Mouse (Mus musculus) neural tube, embryonic 14.5 days (tissue): ENCODE data around the gene Atn1. TPM values are rescaled to one million over a fixed set of nuclear protein-coding genes. Genes with fewer than 3 reads are reported as not detected.
A peak's percentile ranks its signal among the peaks of the same experiment; 100 is the strongest.

Source experiments
- ATAC-seq: fragments of 200-750 bp; cut with Nextera tagmentation; 2 replicates; pipeline ENCODE4 v1.8.0; 2017; ENCODE audit warnings: low read depth, mild to moderate bottlenecking, moderate TSS enrichment, moderate library complexity
- H3K27ac ChIP-seq: fragments of 300-500 bp; sonication (generic); 2 replicates; pipeline ENCODE4 v1.5.1; 2014; ENCODE audit warnings: low read depth, mild to moderate bottlenecking, control low read depth, low read length, moderate library complexity, mixed read lengths
- H3K27me3 ChIP-seq: fragments of 300-500 bp; sonication (generic); 2 replicates; pipeline ENCODE4 v1.6.1; 2014; ENCODE audit warnings: low read length; ENCODE audit not compliant: control insufficient read depth, insufficient read depth
- H3K36me3 ChIP-seq: fragments of 300-500 bp; sonication (generic); 2 replicates; pipeline ENCODE4 v1.6.1; 2014; ENCODE audit warnings: low read length, mixed read lengths; ENCODE audit not compliant: control insufficient read depth, insufficient read depth
- H3K4me1 ChIP-seq: fragments of 300-500 bp; sonication (generic); 2 replicates; pipeline ENCODE4 v1.6.1; 2014; ENCODE audit warnings: low read length; ENCODE audit not compliant: control insufficient read depth, insufficient read depth
- H3K4me2 ChIP-seq: fragments of 300-500 bp; sonication (generic); 2 replicates; pipeline ENCODE4 v1.6.1; 2014; ENCODE audit warnings: mild to moderate bottlenecking, low read depth, low read length, control low read depth
- H3K4me3 ChIP-seq: fragments of 300-500 bp; sonication (generic); 2 replicates; pipeline ENCODE4 v1.5.1; 2014; ENCODE audit warnings: low read depth, low read length, control low read depth, mixed read lengths
- H3K9ac ChIP-seq: fragments of 300-500 bp; sonication (generic); replicated peaks from 2 replicates; pipeline ENCODE4 v1.6.1; 2014; ENCODE audit warnings: low read depth, mild to moderate bottlenecking, control low read depth, low read length, mixed read lengths
- H3K9me3 ChIP-seq: fragments of 300-500 bp; sonication (generic); 2 replicates; pipeline ENCODE4 v1.6.1; 2016; ENCODE audit warnings: low read length; ENCODE audit not compliant: control insufficient read depth
- WGBS: fragments of 180-500 bp; shearing (Covaris S2); extraction: QIAGEN DNeasy Blood & Tissue Kit; methylation state at CpG from one replicate; pipeline ENCODE4 v1.1.7; 2014; 5-methylcytosine and 5-hydroxymethylcytosine counted together
- polyA plus RNA-seq: library from polyadenylated mRNA; unstranded; fragments of >200 nt; fragmentation: Nextera tagmentation; extraction: Ambion mirVana; gene quantifications from 2 replicates; pipeline ENCODE4 v1.2.1, GENCODE M21; 2014

The Atn1 gene
- polyA plus RNA-seq, 1 experiment from 2014 or later = 27.5 TPM

DNA sequence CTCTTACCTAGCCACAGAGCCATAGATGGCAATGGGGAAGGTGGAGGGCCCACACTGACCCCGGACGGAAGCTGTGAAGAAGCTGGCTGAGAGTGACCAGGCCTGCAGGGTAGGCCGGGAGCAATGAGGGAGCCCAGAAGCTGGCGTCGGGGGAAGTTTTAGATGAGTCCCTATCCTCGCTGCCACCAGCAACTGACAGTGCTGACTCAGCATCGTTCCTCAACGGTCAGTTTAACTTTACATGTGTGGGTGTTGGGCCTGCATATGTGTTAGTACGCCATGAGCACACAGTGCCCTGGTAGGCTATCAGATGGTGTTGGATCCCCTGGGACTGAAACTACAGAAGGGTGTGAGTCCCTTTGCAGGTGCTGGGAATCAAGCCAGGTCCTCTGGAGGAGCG, 31.9 kb downstream of the Atn1 start:
- H3K9ac ChIP-seq = no peak overlapping the region
- no peaks in the 10 kb centered on the region for H3K27me3 ChIP-seq
- H3K4me3 ChIP-seq = no peak overlapping the region
- H3K27ac ChIP-seq = no peak overlapping the region
- H3K4me2 ChIP-seq = no peak overlapping the region
- no peaks in the 10 kb centered on the region for H3K9me3 ChIP-seq
- no peaks in the 10 kb centered on the region for H3K36me3 ChIP-seq
- no peaks in the 10 kb centered on the region for H3K4me1 ChIP-seq
- ATAC-seq = no peak
- 93% methylated on average over 10 of the region's 10 CpGs for WGBS

GRCm38 (mm10) chr6:124723541-124723940, 32.8 kb downstream of the Atn1 start:
- 79% methylated on average over 8 of the region's 8 CpGs for WGBS
- no peaks in the 10 kb centered on the region for H3K36me3 ChIP-seq
- H3K27me3 ChIP-seq = no peaks in the 10 kb centered on the region
- no peak overlapping the region for H3K9ac ChIP-seq
- no peaks in the 10 kb centered on the region for H3K9me3 ChIP-seq
- no peak overlapping the region for H3K27ac ChIP-seq
- no peaks in the 10 kb centered on the region for H3K4me1 ChIP-seq
- H3K4me3 ChIP-seq = no peak overlapping the region
- no peak overlapping the region for H3K4me2 ChIP-seq
- no peak for ATAC-seq

GRCm38 (mm10) chr6:124722876-124723473, 33.3 kb downstream of the Atn1 start:
- Histone ChIP-seq H3K4me1 (no peaks in the 10 kb centered on the region), H3K36me3 (no peaks in the 10 kb centered on the region), H3K4me3 (no peak overlapping the region), H3K27ac (no peak overlapping the region), H3K27me3 (no peaks in the 10 kb centered on the region), H3K9me3 (no peaks in the 10 kb centered on the region), H3K4me2 (no peak overlapping the region), H3K9ac (no peak overlapping the region)
- no peak for ATAC-seq
- WGBS = 82% methylated on average over 6 of the region's 6 CpGs

DNA sequence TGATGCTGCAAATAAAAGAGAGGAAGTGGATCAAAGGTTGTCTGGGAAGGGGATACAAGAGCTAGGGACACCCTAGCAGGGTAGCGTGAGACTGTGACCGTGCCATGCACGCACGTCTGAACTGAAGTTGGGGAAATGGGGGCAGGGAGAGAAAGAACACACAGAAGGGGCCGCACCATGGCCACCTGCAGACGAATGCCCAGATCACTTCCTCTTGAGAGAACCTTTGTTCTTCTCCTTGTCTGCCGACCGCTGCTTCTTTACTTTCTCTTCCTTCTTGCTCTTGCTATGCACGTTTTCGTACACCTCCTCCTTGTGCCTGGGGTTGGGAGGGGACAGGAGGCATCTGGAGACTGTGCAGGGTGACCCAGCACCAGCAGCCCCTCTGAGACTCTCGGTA, 35.4 kb downstream of the Atn1 start:
- 63% methylated on average over 11 of the region's 11 CpGs for WGBS
- Histone ChIP-seq H3K9me3 (no peaks in the 10 kb centered on the region), H3K27me3 (no peaks in the 10 kb centered on the region), H3K36me3 (peaks cover 11% of the 10 kb centered on the region), H3K9ac (no peak overlapping the region), H3K4me1 (no peaks in the 10 kb centered on the region), H3K4me2 (no peak overlapping the region), H3K27ac (no peak overlapping the region), H3K4me3 (no peak overlapping the region)
- no peak for ATAC-seq

- H3K4me1 ChIP-seq = no peaks in the 10 kb centered on the region
- H3K9me3 ChIP-seq = no peaks in the 10 kb centered on the region
- H3K4me2 ChIP-seq = no peak overlapping the region
- H3K36me3 ChIP-seq = peaks cover 19% of the 10 kb centered on the region
- no peak overlapping the region for H3K27ac ChIP-seq
- H3K27me3 ChIP-seq = no peaks in the 10 kb centered on the region
- H3K9ac ChIP-seq = no peak overlapping the region
- H3K4me3 ChIP-seq = no peak overlapping the region
- 72% methylated on average over 7 of the region's 7 CpGs for WGBS
- ATAC-seq = no peak
These were observed 36.9 kb downstream of the Atn1 start for GRCm38 (mm10) chr6:124719354-124719978.

DNA sequence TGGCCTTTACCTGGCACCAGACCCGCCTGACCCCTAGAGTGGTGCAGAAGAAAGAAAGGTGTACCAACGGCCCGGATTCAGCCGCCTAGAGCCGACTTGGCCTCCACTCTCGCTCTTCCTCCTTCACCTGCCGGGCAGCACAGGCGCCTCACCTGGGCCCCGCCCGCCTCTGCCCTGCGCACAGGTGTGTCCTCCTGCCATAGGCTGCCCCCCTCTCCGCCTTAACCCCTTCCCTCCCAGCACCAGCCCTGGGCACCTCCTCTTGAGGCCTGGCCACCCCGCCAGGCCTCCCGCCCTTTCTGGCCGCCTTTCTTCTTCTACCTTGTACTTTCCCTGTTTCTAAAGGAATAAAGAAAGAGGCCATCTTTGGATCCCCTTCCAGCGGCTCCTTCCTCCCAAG, 37.6 kb downstream of the Atn1 start:
- H3K27ac ChIP-seq = no peak overlapping the region
- H3K4me2 ChIP-seq = no peak overlapping the region
- no peak overlapping the region for H3K4me3 ChIP-seq
- no peaks in the 10 kb centered on the region for H3K27me3 ChIP-seq
- ATAC-seq = no peak
- H3K36me3 ChIP-seq = peaks cover 25% of the 10 kb centered on the region
- 71% methylated on average over 16 of the region's 16 CpGs for WGBS
- H3K4me1 ChIP-seq = no peaks in the 10 kb centered on the region; the same call in 1 of the 2 replicates
- no peaks in the 10 kb centered on the region for H3K9me3 ChIP-seq
- H3K9ac ChIP-seq = no peak overlapping the region

- Histone ChIP-seq H3K27me3 (no peaks in the 10 kb centered on the region), H3K4me3 (no peak overlapping the region), H3K9ac (no peak overlapping the region), H3K27ac (no peak overlapping the region), H3K9me3 (no peaks in the 10 kb centered on the region), H3K4me1 (peaks cover 5% of the 10 kb centered on the region), H3K36me3 (peaks cover 26% of the 10 kb centered on the region), H3K4me2 (no peak overlapping the region)
- ATAC-seq = no peak
- WGBS = 87% methylated on average over 13 of the region's 13 CpGs
These were observed 38.4 kb downstream of the Atn1 start for GRCm38 (mm10) chr6:124717968-124718367.

GRCm38 (mm10) chr6:124716864-124717490, 39.3 kb downstream of the Atn1 start:
- 68% methylated on average over 20 of the region's 20 CpGs for WGBS
- no peaks in the 10 kb centered on the region for H3K9me3 ChIP-seq
- H3K4me3 ChIP-seq = peak overlapping the region; percentile 3; the same call in 1 of the 2 replicates
- H3K4me2 ChIP-seq = no peak overlapping the region
- no peak overlapping the region for H3K9ac ChIP-seq
- no peak overlapping the region for H3K27ac ChIP-seq
- ATAC-seq = no peak
- no peaks in the 10 kb centered on the region for H3K27me3 ChIP-seq
- peaks cover 26% of the 10 kb centered on the region for H3K36me3 ChIP-seq
- peaks cover 7% of the 10 kb centered on the region for H3K4me1 ChIP-seq

- H3K4me3 ChIP-seq = peak overlapping the region; percentile 67
- peak overlapping the region; percentile 96 for H3K4me2 ChIP-seq
These were observed 43.4 kb downstream of the Atn1 start for GRCm38 (mm10) chr6:124712918-124713317.

More at GRCm38 (mm10) chr6:124712918-124713317, 43.4 kb downstream of the Atn1 start:
- Histone ChIP-seq H3K27me3 (no peaks in the 10 kb centered on the region), H3K4me1 (peaks cover 17% of the 10 kb centered on the region), H3K9me3 (no peaks in the 10 kb centered on the region), H3K9ac (peak overlapping the region; percentile 71), H3K36me3 (peaks cover 26% of the 10 kb centered on the region), H3K27ac (no peak overlapping the region)
- no peak for ATAC-seq
- 23% methylated on average over 11 of the region's 11 CpGs for WGBS
